20 mouse cellular contexts compared by ENCODE assay signal in genomic region chr5:75457403-75457802, GRCm38 (mm10).
DNase-seq lines count a peak whose midpoint lies in the region; ATAC-seq lines count a peak whose summit lies in the region.
"Had no signal": no experiment of that assay in that cellular context is flagged by ENCODE, and none has a peak within 500 bp of the region (broad histone marks: within the 10 kb centered on the region; RNA-seq: fewer than 3 reads in every experiment).

No protein-coding gene starts in this region.

- H3K4me3 ChIP-seq in forebrain, embryonic 13.5 days: no peak overlapping the region
- no peak overlapping the region for H3K4me3 ChIP-seq in forebrain, embryonic 15.5 days
- no peak overlapping the region for H3K4me3 ChIP-seq in hindbrain, embryonic 16.5 days (ENCODE audit: low read length)
- H3K4me3 ChIP-seq in hindbrain, embryonic 10.5 days: no peak overlapping the region
- H3K4me3 ChIP-seq: gastrocnemius, adult 2 months; hindbrain, embryonic 13.5 days had no signal

- H3K9me3 ChIP-seq in forebrain, embryonic 13.5 days (replicated peaks): no peaks in the 10 kb centered on the region
- H3K9me3 ChIP-seq in forebrain, embryonic 15.5 days: no peaks in the 10 kb centered on the region
- no peaks in the 10 kb centered on the region for H3K9me3 ChIP-seq in hindbrain, embryonic 16.5 days (ENCODE audit: control insufficient read depth, low read length)
- H3K9me3 ChIP-seq in hindbrain, embryonic 10.5 days: no peaks in the 10 kb centered on the region
- H3K9me3 ChIP-seq: hindbrain, embryonic 13.5 days had no signal

- no peaks in the 10 kb centered on the region for H3K36me3 ChIP-seq in forebrain, embryonic 13.5 days (ENCODE audit: poor library complexity, severe bottlenecking)
- H3K36me3 ChIP-seq in forebrain, embryonic 15.5 days: no peaks in the 10 kb centered on the region
- H3K36me3 ChIP-seq in hindbrain, embryonic 16.5 days (ENCODE audit: control insufficient read depth, insufficient read depth, low read length): no peaks in the 10 kb centered on the region
- no peaks in the 10 kb centered on the region for H3K36me3 ChIP-seq in hindbrain, embryonic 10.5 days
- H3K36me3 ChIP-seq: hindbrain, embryonic 13.5 days had no signal

- H3K9ac ChIP-seq in forebrain, embryonic 13.5 days: no peak overlapping the region
- H3K9ac ChIP-seq in forebrain, embryonic 15.5 days (replicated peaks): no peak overlapping the region
- H3K9ac ChIP-seq in hindbrain, embryonic 16.5 days (ENCODE audit: low read depth, low read length): no peak overlapping the region
- H3K9ac ChIP-seq: hindbrain, embryonic 13.5 days had no signal

- no peaks in the 10 kb centered on the region for H3K27me3 ChIP-seq in forebrain, embryonic 13.5 days
- H3K27me3 ChIP-seq in forebrain, embryonic 15.5 days: no peaks in the 10 kb centered on the region
- H3K27me3 ChIP-seq in hindbrain, embryonic 16.5 days (replicated peaks; ENCODE audit: control insufficient read depth, insufficient read depth, low read length): no peaks in the 10 kb centered on the region
- no peaks in the 10 kb centered on the region for H3K27me3 ChIP-seq in hindbrain, embryonic 10.5 days (ENCODE audit: insufficient read depth, poor library complexity, severe bottlenecking)
- H3K27me3 ChIP-seq: hindbrain, embryonic 13.5 days; Patski had no signal

- H3K4me1 ChIP-seq in forebrain, embryonic 13.5 days: 0 out of 2 replicates have a peak, but pooled peaks cover 9% of the 10 kb centered on the region
- no peaks in the 10 kb centered on the region for H3K4me1 ChIP-seq in forebrain, embryonic 15.5 days
- peaks cover 2% of the 10 kb centered on the region; the same call in 1 of the 2 replicates for H3K4me1 ChIP-seq in hindbrain, embryonic 16.5 days (ENCODE audit: control insufficient read depth, insufficient read depth, low read depth, low read length)
- H3K4me1 ChIP-seq in hindbrain, embryonic 10.5 days (replicated peaks): peaks cover 16% of the 10 kb centered on the region

- no peak for DNase-seq in hindbrain, embryonic 10.5 days (ENCODE audit: low spot score)
- DNase-seq in layer of hippocampus, postnatal 14 days (ENCODE audit: low spot score in 2 of 2): peak; percentile 22 to 32
- no peak for DNase-seq in layer of hippocampus, adult 9-10 months (ENCODE audit: low spot score)
- peak; percentile 8 to 19 for DNase-seq in layer of hippocampus, postnatal 36 days
- DNase-seq in left cerebral cortex, adult 9 months (ENCODE audit: low spot score in 2 of 2): no peak
- DNase-seq: adrenal gland, postnatal 14 days; cerebellum, adult 2 months; gastrocnemius, adult 2 months; gastrocnemius, postnatal 25 days; heart, postnatal 10 days; heart, postnatal 4 days had no signal

- ATAC-seq in forebrain, embryonic 13.5 days: peak; percentile 27; the same call in 1 of the 2 replicates
- ATAC-seq in forebrain, embryonic 15.5 days (replicated peaks): no peak
- peak; percentile 17; the same call in 1 of the 2 replicates for ATAC-seq in hindbrain, embryonic 16.5 days
- ATAC-seq: activated CD4-positive, CD25-positive, alpha-beta regulatory T cell, adult 4 months; forebrain, embryonic 16.5 days; inflammation-experienced regulatory T-cells, adult 6 months; intestine, postnatal 0 days; Patski had no signal

- H3K4me2 ChIP-seq in forebrain, embryonic 13.5 days: no peak overlapping the region
- no peak overlapping the region for H3K4me2 ChIP-seq in forebrain, embryonic 15.5 days (replicated peaks)
- no peak overlapping the region for H3K4me2 ChIP-seq in hindbrain, embryonic 16.5 days (ENCODE audit: low read length)
- H3K4me2 ChIP-seq: hindbrain, embryonic 13.5 days had no signal

- H3K27ac ChIP-seq in forebrain, embryonic 13.5 days: no peak overlapping the region
- H3K27ac ChIP-seq in forebrain, embryonic 15.5 days (replicated peaks): no peak overlapping the region
- H3K27ac ChIP-seq in hindbrain, embryonic 16.5 days (ENCODE audit: low read depth, low read length): no peak overlapping the region
- no peak overlapping the region for H3K27ac ChIP-seq in hindbrain, embryonic 10.5 days
- H3K27ac ChIP-seq: gastrocnemius, adult 2 months; hindbrain, embryonic 13.5 days had no signal

- WGBS in forebrain, embryonic 13.5 days: 74% methylated on average over 6 of the region's 6 CpGs
- WGBS in forebrain, embryonic 15.5 days: 62% methylated on average over 6 of the region's 6 CpGs
- 45% methylated on average over 6 of the region's 6 CpGs for WGBS in hindbrain, embryonic 16.5 days
- WGBS in hindbrain, embryonic 10.5 days: 86% methylated on average over 6 of the region's 6 CpGs

Comparison
In these comparisons a context has a peak if more than half of its experiments do, and no peak if none do; other contexts are left out.
1. DNase-seq: peak in layer of hippocampus, postnatal 14 days (2 of 2) and layer of hippocampus, postnatal 36 days (2 of 2); none in hindbrain, embryonic 10.5 days (single experiment), layer of hippocampus, adult 9-10 months (single experiment) and left cerebral cortex, adult 9 months (0 of 2).